Mouse (Mus musculus): ENCODE results near the gene Frmd3. TPM values are rescaled to one million over a fixed set of nuclear protein-coding genes. Genes with fewer than 3 reads are reported as not detected.

The Frmd3 gene
- polyA plus RNA-seq (2012; rRNA removed): 0.03 and 0.10 TPM in 2 replicates

DNA sequence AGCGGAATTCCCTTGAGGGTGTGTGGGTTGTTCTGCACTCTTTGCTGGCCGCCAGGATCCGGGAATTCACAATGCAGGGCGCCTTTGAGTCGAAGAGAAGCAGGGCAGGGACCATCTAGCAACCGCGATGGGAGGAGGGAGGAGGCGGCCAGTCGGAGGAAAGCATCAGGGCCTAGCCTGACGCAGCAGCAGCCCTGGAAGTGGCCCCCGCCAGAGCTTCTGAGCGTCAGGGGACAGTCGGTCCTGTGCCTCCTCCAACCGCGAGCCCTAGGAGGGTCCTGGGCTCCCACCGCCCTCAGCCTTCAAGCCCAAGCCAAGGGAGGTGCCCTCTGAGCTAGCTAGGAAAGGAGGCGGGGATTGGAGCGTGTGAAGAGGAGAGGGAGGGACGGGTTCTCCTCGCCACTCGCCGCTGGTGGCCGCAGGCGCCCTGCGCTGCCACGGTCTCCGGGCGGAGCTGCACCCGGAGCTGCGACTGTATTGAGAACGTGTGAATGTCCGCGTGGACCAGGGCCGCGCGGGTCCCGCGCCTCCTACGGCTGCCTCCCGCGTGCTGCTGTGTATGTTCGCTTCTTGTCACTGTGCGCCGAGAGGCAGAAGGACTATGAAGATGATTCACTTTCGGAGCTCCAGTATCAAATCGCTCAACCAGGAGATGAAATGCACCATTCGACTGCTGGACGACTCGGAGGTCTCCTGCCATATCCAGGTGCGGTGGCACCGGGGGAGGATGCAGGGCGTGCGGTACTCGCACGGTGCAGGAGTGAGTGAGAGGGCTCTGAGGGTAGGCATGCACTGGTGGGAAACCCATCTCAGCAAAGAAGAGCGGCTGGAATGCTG lies at the start of gene Frmd3:
Gene Frmd3, plus strand, starts transcription at position 232 of the 837 bp plus-strand sequence.

GRCm38 (mm10) chr4:74242176-74242575 lies 228.9 kb downstream of the Frmd3 start, which contains the start of gene Kdm4c:
Gene Kdm4c, plus strand, starts transcription at chr4:74242497.

Other genes starting within 250 kb of the Frmd3 start
- 0.05 and 0.07 TPM in 2 replicates for gene Rasef, start 222.4 kb upstream of the Frmd3 start, polyA plus RNA-seq (2012; rRNA removed)
- gene Gm11758, start 137.2 kb upstream of the Frmd3 start, polyA plus RNA-seq (2012; rRNA removed): not detected in 2 replicates
- gene Gm11757, start 122.3 kb upstream of the Frmd3 start, polyA plus RNA-seq (2012; rRNA removed): not detected in 2 replicates
- not detected in 2 replicates for gene Gm13871, start 107.5 kb upstream of the Frmd3 start, polyA plus RNA-seq (2012; rRNA removed)
- not detected in 2 replicates for gene Gm11756, start 92.7 kb upstream of the Frmd3 start, polyA plus RNA-seq (2012; rRNA removed)
- not detected in 2 replicates for gene 2310002L09Rik, start 62.6 kb upstream of the Frmd3 start, polyA plus RNA-seq (2012; rRNA removed)
- gene Kdm4c, start 229.1 kb downstream of the Frmd3 start, polyA plus RNA-seq (2012; rRNA removed): 2.2 and 2.3 TPM in 2 replicates

All from liver, embryonic 18 days (tissue).